Mouse (Mus musculus): ENCODE results near the gene Dap. TPM values are rescaled to one million over a fixed set of nuclear protein-coding genes. Genes with fewer than 3 reads are reported as not detected.

Dap gene
- polyA plus RNA-seq, 1 experiment = 34.9 TPM

GRCm38 (mm10) chr15:31251189-31251588 lies 27.1 kb downstream of the Dap start:
- DNase-seq = no peak
- H3K4me3 ChIP-seq (ENCODE audit: control insufficient read depth, insufficient read depth, low read length) = no peak overlapping the region
- H3K27ac ChIP-seq (ENCODE audit: control insufficient read depth, insufficient read depth, low read length) = no peak overlapping the region
- H3K4me1 ChIP-seq (replicated peaks; ENCODE audit: control insufficient read depth, insufficient read depth, low read length) = peaks cover 9% of the 10 kb centered on the region; the same call in 1 of the 2 replicates
- H3K36me3 ChIP-seq (ENCODE audit: control insufficient read depth, insufficient read depth, low read length) = no peaks in the 10 kb centered on the region
- no peaks in the 10 kb centered on the region for H3K27me3 ChIP-seq (ENCODE audit: control insufficient read depth, insufficient read depth, low read length)
- 98% methylated on average over 6 of the region's 6 CpGs for WGBS
- TF ChIP-seq CTCF (IDR thresholded peaks at IDR 0.05; ENCODE audit: borderline replicate concordance, control insufficient read depth, extremely low read depth, insufficient read depth, low read length, poor library complexity) = no peak
- no peak for TF ChIP-seq POLR2A (IDR thresholded peaks at IDR 0.05; ENCODE audit: control insufficient read depth, extremely low read depth, insufficient read depth, low read length, poor library complexity)

- WGBS = 95% methylated on average over 16 of the region's 16 CpGs
- Histone ChIP-seq H3K36me3 (ENCODE audit: control insufficient read depth, insufficient read depth, low read length) (no peaks in the 10 kb centered on the region), H3K27me3 (ENCODE audit: control insufficient read depth, insufficient read depth, low read length) (no peaks in the 10 kb centered on the region), H3K4me1 (replicated peaks; ENCODE audit: control insufficient read depth, insufficient read depth, low read length) (peaks cover 9% of the 10 kb centered on the region; the same call in 1 of the 2 replicates), H3K27ac (ENCODE audit: control insufficient read depth, insufficient read depth, low read length) (no peak overlapping the region), H3K4me3 (ENCODE audit: control insufficient read depth, insufficient read depth, low read length) (no peak overlapping the region)
- TF ChIP-seq CTCF (IDR thresholded peaks at IDR 0.05; ENCODE audit: borderline replicate concordance, control insufficient read depth, extremely low read depth, insufficient read depth, low read length, poor library complexity) (no peak), POLR2A (IDR thresholded peaks at IDR 0.05; ENCODE audit: control insufficient read depth, extremely low read depth, insufficient read depth, low read length, poor library complexity) (no peak)
- no peak for DNase-seq
These were observed 28.6 kb downstream of the Dap start for GRCm38 (mm10) chr15:31252590-31253311.

GRCm38 (mm10) chr15:31253380-31253779 lies 29.3 kb downstream of the Dap start:
- Histone ChIP-seq H3K4me3 (ENCODE audit: control insufficient read depth, insufficient read depth, low read length) (no peak overlapping the region), H3K27me3 (ENCODE audit: control insufficient read depth, insufficient read depth, low read length) (no peaks in the 10 kb centered on the region), H3K27ac (ENCODE audit: control insufficient read depth, insufficient read depth, low read length) (no peak overlapping the region), H3K4me1 (replicated peaks; ENCODE audit: control insufficient read depth, insufficient read depth, low read length) (peaks cover 10% of the 10 kb centered on the region; the same call in 1 of the 2 replicates), H3K36me3 (ENCODE audit: control insufficient read depth, insufficient read depth, low read length) (no peaks in the 10 kb centered on the region)
- TF ChIP-seq CTCF (IDR thresholded peaks at IDR 0.05; ENCODE audit: borderline replicate concordance, control insufficient read depth, extremely low read depth, insufficient read depth, low read length, poor library complexity) (no peak), POLR2A (IDR thresholded peaks at IDR 0.05; ENCODE audit: control insufficient read depth, extremely low read depth, insufficient read depth, low read length, poor library complexity) (no peak)
- 58% methylated on average over 8 of the region's 8 CpGs for WGBS
- DNase-seq = peak; percentile 9

GRCm38 (mm10) chr15:31253963-31254362 lies 29.8 kb downstream of the Dap start:
- no peaks in the 10 kb centered on the region for H3K36me3 ChIP-seq (ENCODE audit: control insufficient read depth, insufficient read depth, low read length)
- H3K27me3 ChIP-seq (ENCODE audit: control insufficient read depth, insufficient read depth, low read length) = no peaks in the 10 kb centered on the region
- 97% methylated on average over 4 of the region's 4 CpGs for WGBS
- TF ChIP-seq CTCF (IDR thresholded peaks at IDR 0.05; ENCODE audit: borderline replicate concordance, control insufficient read depth, extremely low read depth, insufficient read depth, low read length, poor library complexity) = no peak
- TF ChIP-seq POLR2A (IDR thresholded peaks at IDR 0.05; ENCODE audit: control insufficient read depth, extremely low read depth, insufficient read depth, low read length, poor library complexity) = no peak
- H3K27ac ChIP-seq (ENCODE audit: control insufficient read depth, insufficient read depth, low read length) = no peak overlapping the region
- H3K4me1 ChIP-seq (replicated peaks; ENCODE audit: control insufficient read depth, insufficient read depth, low read length) = peaks cover 8% of the 10 kb centered on the region; the same call in 1 of the 2 replicates
- DNase-seq = no peak
- H3K4me3 ChIP-seq (ENCODE audit: control insufficient read depth, insufficient read depth, low read length) = no peak overlapping the region

GRCm38 (mm10) chr15:31254939-31255535 lies 30.9 kb downstream of the Dap start:
- DNase-seq = no peak
- WGBS = 92% methylated on average over 9 of the region's 9 CpGs
- TF ChIP-seq POLR2A (IDR thresholded peaks at IDR 0.05; ENCODE audit: control insufficient read depth, extremely low read depth, insufficient read depth, low read length, poor library complexity) (no peak), CTCF (IDR thresholded peaks at IDR 0.05; ENCODE audit: borderline replicate concordance, control insufficient read depth, extremely low read depth, insufficient read depth, low read length, poor library complexity) (no peak)

GRCm38 (mm10) chr15:31255762-31256161 lies 31.6 kb downstream of the Dap start:
- peaks cover 5% of the 10 kb centered on the region; the same call in 1 of the 2 replicates for H3K4me1 ChIP-seq (replicated peaks; ENCODE audit: control insufficient read depth, insufficient read depth, low read length)
- no peaks in the 10 kb centered on the region for H3K27me3 ChIP-seq (ENCODE audit: control insufficient read depth, insufficient read depth, low read length)
- H3K36me3 ChIP-seq (ENCODE audit: control insufficient read depth, insufficient read depth, low read length) = no peaks in the 10 kb centered on the region
- TF ChIP-seq POLR2A (IDR thresholded peaks at IDR 0.05; ENCODE audit: control insufficient read depth, extremely low read depth, insufficient read depth, low read length, poor library complexity) = no peak
- no peak for TF ChIP-seq CTCF (IDR thresholded peaks at IDR 0.05; ENCODE audit: borderline replicate concordance, control insufficient read depth, extremely low read depth, insufficient read depth, low read length, poor library complexity)
- no peak for DNase-seq
- no peak overlapping the region for H3K4me3 ChIP-seq (ENCODE audit: control insufficient read depth, insufficient read depth, low read length)
- WGBS = 91% methylated on average over 6 of the region's 6 CpGs
- H3K27ac ChIP-seq (ENCODE audit: control insufficient read depth, insufficient read depth, low read length) = no peak overlapping the region

More at GRCm38 (mm10) chr15:31254939-31255535, 30.9 kb downstream of the Dap start:
- Histone ChIP-seq H3K4me1 (replicated peaks; ENCODE audit: control insufficient read depth, insufficient read depth, low read length) (peaks cover 5% of the 10 kb centered on the region; the same call in 1 of the 2 replicates), H3K36me3 (ENCODE audit: control insufficient read depth, insufficient read depth, low read length) (no peaks in the 10 kb centered on the region), H3K27me3 (ENCODE audit: control insufficient read depth, insufficient read depth, low read length) (no peaks in the 10 kb centered on the region), H3K27ac (ENCODE audit: control insufficient read depth, insufficient read depth, low read length) (no peak overlapping the region), H3K4me3 (ENCODE audit: control insufficient read depth, insufficient read depth, low read length) (no peak overlapping the region)
